Mouse (Mus musculus): ENCODE data around the gene Gm7271. TPM values are rescaled to one million over a fixed set of nuclear protein-coding genes. Genes with fewer than 3 reads are reported as not detected.

Gm7271 gene
- polyA plus RNA-seq, 1 experiment from 2014 or later = not detected

DNA sequence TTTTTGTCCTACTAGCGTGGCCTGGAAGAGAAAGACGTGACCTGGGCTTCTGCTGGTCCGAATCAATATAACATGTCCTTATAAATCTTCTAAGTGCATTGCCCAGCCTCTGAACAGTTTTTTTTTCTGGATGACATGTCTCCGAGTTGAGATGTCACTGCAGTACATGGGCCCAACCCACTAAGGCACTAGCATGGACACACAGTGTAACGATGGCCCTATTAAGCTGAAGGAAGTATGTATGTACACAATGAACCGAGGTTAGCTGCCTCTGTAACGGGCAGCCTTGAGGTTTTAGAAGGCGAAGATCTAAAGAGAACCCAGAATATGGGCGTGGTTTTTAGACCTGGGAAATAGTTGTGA is 45.8 kb downstream of the Gm7271 start:
- H3K36me3 ChIP-seq = peaks cover 12% of the 10 kb centered on the region
- no peaks in the 10 kb centered on the region for H3K27me3 ChIP-seq
- peaks cover 12% of the 10 kb centered on the region for H3K4me1 ChIP-seq
- peak overlapping the region; percentile 67 for H3K9ac ChIP-seq (replicated peaks)
- peak overlapping the region; percentile 76; the same call in 1 of the 2 replicates for H3K27ac ChIP-seq (replicated peaks)
- peak overlapping the region; percentile 79 for H3K4me3 ChIP-seq
- 7% methylated on average over 9 of the region's 9 CpGs for WGBS
- H3K9me3 ChIP-seq = no peaks in the 10 kb centered on the region
- peak overlapping the region; percentile 69 for H3K4me2 ChIP-seq (replicated peaks)
- peak; percentile 27 for ATAC-seq (replicated peaks)

- Histone ChIP-seq H3K4me2 (replicated peaks) (no peak overlapping the region), H3K27ac (replicated peaks) (no peak overlapping the region), H3K4me3 (no peak overlapping the region), H3K4me1 (peaks cover 12% of the 10 kb centered on the region), H3K9me3 (no peaks in the 10 kb centered on the region), H3K36me3 (peaks cover 45% of the 10 kb centered on the region), H3K9ac (replicated peaks) (no peak overlapping the region), H3K27me3 (no peaks in the 10 kb centered on the region)
- ATAC-seq (replicated peaks) = no peak
- WGBS = 92% methylated on average over 6 of the region's 6 CpGs
Observed at GRCm38 (mm10) chr5:76533186-76533585, 49.3 kb downstream of the Gm7271 start.

DNA sequence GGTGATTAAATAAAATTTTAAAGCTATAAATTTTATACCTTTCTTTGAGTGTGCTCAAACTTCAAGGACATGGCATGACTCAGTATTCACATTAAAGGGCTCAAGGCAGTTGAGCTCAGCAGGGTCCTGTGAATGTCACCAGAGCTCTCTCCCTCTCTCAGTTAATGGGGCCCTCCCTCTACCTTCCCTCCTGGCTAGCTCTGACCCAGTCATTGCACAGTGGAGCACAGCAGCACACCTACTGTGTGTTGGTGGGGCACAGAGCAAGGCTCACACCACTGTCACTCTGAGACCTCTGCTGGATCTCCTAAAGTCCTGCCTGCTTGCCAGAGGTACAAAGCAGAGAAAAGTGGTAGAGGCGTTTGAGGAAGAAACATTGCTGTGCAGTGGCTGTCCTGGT is 52.4 kb downstream of the Gm7271 start:
- ATAC-seq (replicated peaks) = no peak
- no peak overlapping the region for H3K27ac ChIP-seq (replicated peaks)
- no peak overlapping the region for H3K4me3 ChIP-seq
- H3K9me3 ChIP-seq = no peaks in the 10 kb centered on the region
- 94% methylated on average over 1 of the region's 1 CpGs for WGBS
- no peak overlapping the region for H3K9ac ChIP-seq (replicated peaks)
- H3K4me2 ChIP-seq (replicated peaks) = no peak overlapping the region
- H3K36me3 ChIP-seq = peaks cover 60% of the 10 kb centered on the region
- no peaks in the 10 kb centered on the region for H3K4me1 ChIP-seq
- no peaks in the 10 kb centered on the region for H3K27me3 ChIP-seq

- Histone ChIP-seq H3K36me3 (peaks cover 71% of the 10 kb centered on the region), H3K4me2 (replicated peaks) (no peak overlapping the region), H3K27me3 (no peaks in the 10 kb centered on the region), H3K9me3 (no peaks in the 10 kb centered on the region), H3K27ac (replicated peaks) (no peak overlapping the region), H3K4me1 (no peaks in the 10 kb centered on the region), H3K4me3 (no peak overlapping the region), H3K9ac (replicated peaks) (no peak overlapping the region)
- ATAC-seq (replicated peaks) = no peak
- WGBS = 94% methylated on average over 10 of the region's 10 CpGs
Observed at GRCm38 (mm10) chr5:76537578-76537977, 53.7 kb downstream of the Gm7271 start.

DNA sequence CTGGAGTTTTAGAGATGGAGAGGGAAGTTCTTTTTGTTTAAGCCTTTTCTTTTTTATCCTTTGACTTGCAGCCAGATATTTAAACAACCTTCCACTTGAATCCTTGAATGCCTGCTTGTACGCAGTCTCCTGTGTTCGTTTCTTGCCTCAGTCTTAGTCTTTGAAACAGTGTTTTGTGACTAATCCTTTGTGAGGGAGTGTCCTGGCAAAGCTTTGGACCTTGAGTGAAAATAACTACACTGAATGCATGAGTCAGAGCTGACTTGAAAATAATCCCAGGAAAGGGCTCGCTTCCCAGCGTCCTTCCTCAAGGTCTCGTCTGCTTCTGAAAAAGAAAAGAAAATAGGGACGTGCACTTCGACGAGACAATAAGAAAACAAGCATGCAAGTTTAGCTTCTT is 56.3 kb downstream of the Gm7271 start:
- WGBS = 32% methylated on average over 8 of the region's 8 CpGs
- ATAC-seq (replicated peaks) = no peak
- Histone ChIP-seq H3K27me3 (no peaks in the 10 kb centered on the region), H3K4me3 (no peak overlapping the region), H3K4me2 (replicated peaks) (no peak overlapping the region), H3K9me3 (no peaks in the 10 kb centered on the region), H3K27ac (replicated peaks) (0 out of 2 replicates have a peak overlapping the region, but pooled peaks have one; percentile 5), H3K9ac (replicated peaks) (no peak overlapping the region), H3K36me3 (peaks cover 80% of the 10 kb centered on the region), H3K4me1 (no peaks in the 10 kb centered on the region)

GRCm38 (mm10) chr5:76540842-76541241 is 57.0 kb downstream of the Gm7271 start:
- Histone ChIP-seq H3K27ac (replicated peaks) (no peak overlapping the region), H3K36me3 (peaks cover 80% of the 10 kb centered on the region), H3K4me2 (replicated peaks) (no peak overlapping the region), H3K9ac (replicated peaks) (no peak overlapping the region), H3K27me3 (no peaks in the 10 kb centered on the region), H3K4me1 (no peaks in the 10 kb centered on the region), H3K4me3 (no peak overlapping the region), H3K9me3 (no peaks in the 10 kb centered on the region)
- no peak; the same call in 1 of the 2 replicates for ATAC-seq (replicated peaks)

GRCm38 (mm10) chr5:76543200-76543599 is 59.4 kb downstream of the Gm7271 start:
- no peak overlapping the region for H3K9ac ChIP-seq (replicated peaks)
- ATAC-seq (replicated peaks) = no peak
- H3K9me3 ChIP-seq = no peaks in the 10 kb centered on the region
- 91% methylated on average over 8 of the region's 8 CpGs for WGBS
- no peak overlapping the region for H3K27ac ChIP-seq (replicated peaks)
- no peaks in the 10 kb centered on the region for H3K4me1 ChIP-seq
- no peaks in the 10 kb centered on the region for H3K27me3 ChIP-seq
- H3K4me2 ChIP-seq (replicated peaks) = no peak overlapping the region
- peaks cover 68% of the 10 kb centered on the region for H3K36me3 ChIP-seq
- H3K4me3 ChIP-seq = no peak overlapping the region

GRCm38 (mm10) chr5:76550426-76550825 is 66.6 kb downstream of the Gm7271 start:
- no peak overlapping the region for H3K9ac ChIP-seq (replicated peaks)
- no peak for ATAC-seq (replicated peaks)
- peaks cover 50% of the 10 kb centered on the region for H3K36me3 ChIP-seq
- no peak overlapping the region for H3K27ac ChIP-seq (replicated peaks)
- H3K4me3 ChIP-seq = no peak overlapping the region
- H3K4me2 ChIP-seq (replicated peaks) = no peak overlapping the region
- H3K9me3 ChIP-seq = no peaks in the 10 kb centered on the region
- 93% methylated on average over 8 of the region's 8 CpGs for WGBS
- H3K4me1 ChIP-seq = no peaks in the 10 kb centered on the region
- no peaks in the 10 kb centered on the region for H3K27me3 ChIP-seq

DNA sequence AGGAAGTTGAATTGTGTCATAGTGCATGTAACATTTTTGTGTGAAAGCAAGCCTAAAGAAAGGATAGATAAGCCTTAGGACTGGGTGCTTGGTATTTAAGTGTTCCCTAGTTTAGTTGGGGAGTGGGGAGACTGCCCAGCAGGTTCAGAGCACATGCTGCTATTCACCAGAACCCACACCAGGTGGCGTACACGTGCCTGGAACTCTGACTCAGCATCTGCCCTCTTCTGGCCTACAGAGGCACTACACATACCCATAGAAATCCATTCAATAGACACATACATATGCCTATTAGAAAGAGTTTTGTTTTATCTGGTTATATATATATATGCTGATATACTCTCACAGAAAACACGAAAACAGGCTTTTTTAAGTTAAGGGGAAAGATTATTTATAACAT is 81.5 kb downstream of the Gm7271 start:
- ATAC-seq (replicated peaks) = no peak
- no peaks in the 10 kb centered on the region for H3K27me3 ChIP-seq
- no peaks in the 10 kb centered on the region for H3K9me3 ChIP-seq
- 29% methylated on average over 3 of the region's 3 CpGs for WGBS
- H3K9ac ChIP-seq (replicated peaks) = no peak overlapping the region
- no peak overlapping the region for H3K4me3 ChIP-seq
- H3K4me2 ChIP-seq (replicated peaks) = no peak overlapping the region
- no peaks in the 10 kb centered on the region for H3K4me1 ChIP-seq
- H3K27ac ChIP-seq (replicated peaks) = no peak overlapping the region
- peaks cover 77% of the 10 kb centered on the region for H3K36me3 ChIP-seq

Other genes starting within 250 kb of the Gm7271 start
- 12.9 and 14.1 TPM in 2 replicates for gene Clock, start 179.2 kb upstream of the Gm7271 start, polyA plus RNA-seq (2015; fragmentation: Nextera tagmentation; extraction: Ambion mirVana)
- gene Pdcl2, start 152.9 kb upstream of the Gm7271 start, polyA plus RNA-seq (2015; fragmentation: Nextera tagmentation; extraction: Ambion mirVana) = not detected in 2 replicates
- gene Nmu, start 120.3 kb upstream of the Gm7271 start, polyA plus RNA-seq (2015; fragmentation: Nextera tagmentation; extraction: Ambion mirVana) = 0.42 TPM in 1 of 2 replicates, not detected in the other
- gene Exoc1, start 45.3 kb downstream of the Gm7271 start, polyA plus RNA-seq (2015; fragmentation: Nextera tagmentation; extraction: Ambion mirVana) = 61.4 and 63.6 TPM in 2 replicates
- gene Cep135, start 104.7 kb downstream of the Gm7271 start, polyA plus RNA-seq (2015; fragmentation: Nextera tagmentation; extraction: Ambion mirVana) = 5.3 and 5.8 TPM in 2 replicates
- 84.9 and 94.2 TPM in 2 replicates for gene C530008M17Rik, start 172.5 kb downstream of the Gm7271 start, polyA plus RNA-seq (2015; fragmentation: Nextera tagmentation; extraction: Ambion mirVana)